Mouse (Mus musculus) adipocyte (in vitro differentiated cells): ENCODE measurements around the gene Ndufa10.

ENCODE experiments used
- DNase-seq: peaks from one replicate; pipeline ENCODE4 v3.0.0-alpha.2; 2016; ENCODE audit warnings: low spot score

The Ndufa10 gene

DNA sequence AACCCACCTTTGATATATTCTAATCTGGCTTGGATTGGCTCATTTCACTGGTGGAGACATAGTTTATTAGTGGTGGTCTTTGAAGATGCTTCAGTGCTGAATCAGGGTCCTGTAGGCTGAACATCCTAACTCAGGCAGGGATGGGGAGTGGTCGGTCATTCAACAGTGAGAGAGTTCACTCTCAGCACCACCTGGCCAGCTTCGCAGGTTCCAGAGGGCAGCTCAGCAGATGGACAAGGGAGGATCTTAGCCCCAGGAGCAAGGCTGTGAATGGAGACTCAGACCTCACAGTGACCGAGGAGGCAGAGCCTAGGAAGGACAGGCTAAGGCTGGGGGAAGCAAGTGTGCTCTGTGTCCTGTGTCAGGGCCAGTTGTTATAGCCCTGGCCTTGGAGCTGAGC is 42.2 kb downstream of the Ndufa10 start:
- no peak for DNase-seq

GRCm38 (mm10) chr1:92430991-92431390 is 42.7 kb downstream of the Ndufa10 start:
- DNase-seq: no peak

GRCm38 (mm10) chr1:92424714-92425113 is 48.9 kb downstream of the Ndufa10 start:
- DNase-seq: no peak

GRCm38 (mm10) chr1:92405131-92405530 is 68.5 kb downstream of the Ndufa10 start:
- peak; percentile 31 for DNase-seq

DNA sequence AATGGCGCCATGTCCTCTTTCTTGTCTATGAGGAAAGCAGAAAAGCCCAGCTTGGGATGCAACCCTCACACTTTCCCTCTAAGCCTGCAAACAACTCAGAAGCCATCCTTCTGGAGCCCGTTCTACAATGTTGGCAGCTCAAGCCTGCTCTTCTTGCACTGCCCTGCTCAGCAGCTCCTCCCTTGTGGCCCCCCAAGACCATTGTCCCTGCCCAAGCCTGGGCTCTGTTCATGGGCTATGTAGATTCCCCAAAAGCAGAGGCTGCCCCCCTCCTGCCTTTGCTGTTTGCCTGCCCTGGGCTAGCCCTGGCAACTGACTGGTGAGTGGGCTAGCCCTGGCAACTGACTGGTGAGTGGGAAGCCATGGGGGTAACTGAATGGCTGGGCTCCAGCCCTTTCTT is 73.1 kb downstream of the Ndufa10 start:
- DNase-seq: no peak

DNA sequence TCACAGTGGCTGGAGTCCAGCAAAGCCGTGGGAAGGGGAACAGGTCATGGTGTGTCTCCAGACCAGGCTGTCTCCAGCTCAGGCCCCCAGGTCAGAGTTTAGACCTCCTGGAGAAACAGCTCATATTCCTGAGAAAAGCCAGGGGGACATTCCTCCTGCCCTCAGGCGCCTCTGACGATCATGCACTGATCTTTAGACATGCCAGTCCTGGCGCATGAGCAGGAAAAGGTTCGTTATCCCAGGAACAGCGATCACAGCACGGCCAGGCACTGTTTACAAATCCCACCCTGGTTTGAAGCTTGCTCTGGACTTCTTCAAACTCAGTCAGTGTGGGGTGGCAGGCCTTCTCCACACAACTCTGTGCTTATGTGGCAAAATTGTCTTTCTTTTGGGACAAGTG is 75.1 kb downstream of the Ndufa10 start:
- no peak for DNase-seq

- no peak for DNase-seq
Measured at GRCm38 (mm10) chr1:92397511-92398051, 76.1 kb downstream of the Ndufa10 start.

DNA sequence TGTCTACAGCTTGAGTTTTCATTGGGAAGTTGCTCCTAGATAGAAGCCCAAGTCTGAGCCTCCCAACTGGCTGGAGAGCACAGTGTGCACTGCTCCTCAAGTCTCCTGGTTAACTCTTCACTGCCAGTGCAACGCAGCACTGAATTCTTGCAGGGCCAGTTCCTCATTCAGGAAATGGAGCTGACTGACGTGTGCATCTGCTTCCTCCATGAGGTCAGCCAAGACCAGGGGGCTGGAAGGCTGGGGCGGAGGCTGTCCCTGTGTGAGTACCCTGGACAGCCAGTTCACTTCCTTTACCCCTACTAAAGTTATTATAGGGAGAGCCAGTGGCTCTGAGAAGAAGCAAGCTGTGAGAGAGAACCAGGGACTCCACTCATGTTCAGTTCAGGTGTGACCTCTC is 79.4 kb downstream of the Ndufa10 start:
- DNase-seq: no peak

- DNase-seq: no peak
Measured at GRCm38 (mm10) chr1:92393166-92393565, 80.5 kb downstream of the Ndufa10 start.
